Mouse (Mus musculus) hindbrain, embryonic 15.5 days (tissue): ENCODE measurements at regions not wholly inside any gene's neighbourhood (a gene's known extent, or its start where the extent isn't known, plus 50 kb on each side); places are given as distances from the start of the nearest gene placed in this dataset.

Experiments used
- ATAC-seq: fragments of 200-750 bp; cut with Nextera tagmentation; 2 replicates; pipeline ENCODE4 v1.8.0; 2017; ENCODE audit warnings: low read depth, moderate number of reproducible peaks, moderate TSS enrichment; ENCODE audit not compliant: low FRiP score
- H3K27ac ChIP-seq: fragments of 300-500 bp; sonication (generic); replicated peaks from 2 replicates; pipeline ENCODE4 v1.5.1; 2015; ENCODE audit warnings: mild to moderate bottlenecking, inconsistent platforms
- H3K27me3 ChIP-seq: fragments of 300-500 bp; sonication (generic); 2 replicates; pipeline ENCODE4 v1.6.1; 2015; ENCODE audit warnings: control low read depth, inconsistent platforms
- H3K36me3 ChIP-seq: fragments of 300-500 bp; sonication (generic); 2 replicates; pipeline ENCODE4 v1.6.1; 2015; ENCODE audit warnings: control low read depth, inconsistent platforms
- H3K4me1 ChIP-seq: fragments of 300-500 bp; sonication (generic); replicated peaks from 2 replicates; pipeline ENCODE4 v1.6.1; 2015; ENCODE audit warnings: control low read depth, inconsistent platforms
- H3K4me2 ChIP-seq: fragments of 300-500 bp; sonication (generic); 2 replicates; pipeline ENCODE4 v1.6.1; 2015; ENCODE audit warnings: moderate library complexity, mild to moderate bottlenecking, inconsistent platforms
- H3K4me3 ChIP-seq: fragments of 300-500 bp; sonication (generic); 2 replicates; pipeline ENCODE4 v1.5.1; 2015; ENCODE audit warnings: mild to moderate bottlenecking, inconsistent platforms
- H3K9ac ChIP-seq: fragments of 300-500 bp; sonication (generic); 2 replicates; pipeline ENCODE4 v1.6.1; 2015; ENCODE audit warnings: inconsistent platforms
- H3K9me3 ChIP-seq: fragments of 300-500 bp; sonication (generic); 2 replicates; pipeline ENCODE4 v1.6.1; 2016; ENCODE audit warnings: control low read depth, inconsistent platforms
- WGBS: fragments of 180-500 bp; shearing (Covaris S2); methylation state at CpG from one replicate; pipeline ENCODE4 v1.1.7; 2015; 5-methylcytosine and 5-hydroxymethylcytosine counted together

GRCm38 (mm10) chr19:23507256-23507851 lies 59.1 kb upstream of the Mamdc2 start:
- no peaks in the 10 kb centered on the region for H3K27me3 ChIP-seq
- peak; percentile 76 for ATAC-seq
- H3K36me3 ChIP-seq: no peaks in the 10 kb centered on the region
- peaks cover 13% of the 10 kb centered on the region for H3K4me1 ChIP-seq
- no peak overlapping the region for H3K9ac ChIP-seq
- peak overlapping the region; percentile 32 for H3K4me2 ChIP-seq
- no peaks in the 10 kb centered on the region for H3K9me3 ChIP-seq
- H3K4me3 ChIP-seq: no peak overlapping the region
- H3K27ac ChIP-seq: peak overlapping the region; percentile 58
- 7% methylated on average over 14 of the region's 14 CpGs for WGBS
